Mouse (Mus musculus) C2C12 (cell line): ENCODE results near the gene Arap1.

Source experiments
- CEBPB ChIP-seq: IDR thresholded peaks from one replicate; pipeline ENCODE4 v1.6.1; 2011; ENCODE audit warnings: low read depth, mild to moderate bottlenecking, control low read depth, moderate library complexity
- CTCF ChIP-seq: IDR thresholded peaks from one replicate; pipeline ENCODE4 v1.5.1; 2011; ENCODE audit not compliant: control insufficient read depth, insufficient read depth, insufficient read length
- MYOD1 ChIP-seq: IDR thresholded peaks from one replicate; pipeline ENCODE4 v1.6.1; 2011; ENCODE audit warnings: low read depth; ENCODE audit not compliant: control insufficient read depth, insufficient read length
- MYOG ChIP-seq: IDR thresholded peaks from one replicate; pipeline ENCODE4 v1.6.1; 2011; ENCODE audit not compliant: control insufficient read depth, insufficient read length; ENCODE audit errors: extremely low read depth

DNA sequence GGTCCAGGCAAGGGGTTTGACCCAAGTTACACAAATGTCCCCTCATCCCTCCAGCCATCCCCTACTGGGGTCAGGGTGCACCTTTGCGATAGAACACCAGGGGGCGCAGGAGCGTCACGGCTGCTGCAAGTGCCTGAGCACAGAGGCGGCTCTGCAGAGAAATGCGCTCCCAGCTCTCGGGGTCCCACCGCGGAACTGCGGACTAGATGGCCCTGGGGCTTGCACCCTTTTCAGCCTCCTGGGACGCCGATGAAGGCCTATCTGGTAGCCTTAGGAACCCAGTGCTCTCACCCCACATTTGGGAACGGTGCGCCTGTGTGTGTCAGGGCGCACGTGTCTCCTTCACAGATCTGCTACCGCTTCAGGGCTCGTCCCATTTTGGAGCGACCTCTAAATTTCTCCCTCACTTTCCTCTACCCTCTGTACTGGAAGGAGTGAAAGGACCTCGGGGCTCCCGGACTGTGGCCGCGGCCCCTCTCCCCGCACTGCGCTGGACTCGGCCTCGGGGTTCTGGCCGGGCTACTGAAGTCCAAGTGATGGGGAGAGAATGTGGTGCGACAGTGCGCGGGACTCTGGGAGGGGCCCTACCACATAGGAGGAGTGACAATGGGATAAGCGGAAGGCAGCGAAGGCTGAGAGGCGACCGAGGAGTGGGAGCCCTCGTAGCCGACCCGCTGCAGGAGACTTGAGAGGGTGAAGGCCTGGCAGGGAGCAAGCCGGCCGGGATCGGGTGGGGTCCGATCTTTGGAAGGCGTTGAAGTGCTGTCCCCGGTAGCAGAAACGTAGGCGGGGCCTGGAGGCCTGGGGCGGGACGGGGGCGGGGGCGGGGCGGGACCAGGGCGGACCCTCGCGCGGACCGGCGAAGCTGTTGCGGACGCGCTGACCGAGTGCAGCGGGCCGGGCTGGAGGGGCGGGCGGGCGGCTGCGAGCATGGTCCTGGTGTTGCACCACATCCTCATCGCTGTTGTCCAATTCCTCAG is 102.8 kb downstream of the Arap1 start:
- TF ChIP-seq CEBPB (no peak), CTCF (peak; percentile 94), MYOG (no peak), MYOD1 (no peak)
